11 mouse cellular contexts compared by ENCODE assay signal in the genomic region with DNA sequence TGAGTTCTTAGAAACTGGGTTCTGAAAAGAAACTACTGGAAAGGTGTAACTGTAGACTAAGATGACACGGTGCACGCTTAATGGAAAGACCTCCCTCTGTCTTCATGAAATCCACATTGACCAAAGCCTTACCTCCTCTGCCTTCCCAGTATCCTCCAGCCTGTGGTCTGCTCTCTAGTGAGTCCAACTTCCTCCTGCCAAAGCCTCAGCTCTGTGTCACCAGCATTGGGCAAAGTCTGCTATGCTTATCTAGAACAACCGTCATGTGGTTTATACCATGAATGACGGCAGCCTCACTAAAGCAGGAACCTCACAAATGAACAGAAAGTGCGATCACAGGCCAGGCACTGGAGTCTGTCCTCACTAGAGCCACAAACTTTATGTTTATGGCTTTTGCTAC. TPM values are rescaled to one million over a fixed set of nuclear protein-coding genes. Genes with fewer than 3 reads are reported as not detected.
A peak's percentile ranks its signal among the peaks of the same experiment; 100 is the strongest.
DNase-seq lines count a peak whose midpoint lies in the region; ATAC-seq and TF ChIP-seq lines count a peak whose summit lies in the region.
"Had no signal": no experiment of that assay in that cellular context is flagged by ENCODE, and none has a peak within 500 bp of the region (broad histone marks: within the 10 kb centered on the region; RNA-seq: fewer than 3 reads in every experiment).

No protein-coding gene starts in this region.

- TF ChIP-seq CTCF in heart, postnatal 0 days (IDR thresholded peaks at IDR 0.05; ENCODE audit: low read depth): no peak
- TF ChIP-seq CTCF in lung, postnatal 0 days (IDR thresholded peaks at IDR 0.05): no peak

- H3K4me1 ChIP-seq in heart, postnatal 0 days (ENCODE audit: control insufficient read depth, insufficient read depth): 0 out of 2 replicates have a peak, but pooled peaks cover 4% of the 10 kb centered on the region
- no peaks in the 10 kb centered on the region for H3K4me1 ChIP-seq in lung, postnatal 0 days (ENCODE audit: insufficient read depth, low read depth, low read length)

- no peak overlapping the region for H3K4me3 ChIP-seq in heart, postnatal 0 days (ENCODE audit: low read depth, low read length)
- no peak overlapping the region for H3K4me3 ChIP-seq in lung, postnatal 0 days (ENCODE audit: low read depth, low read length)

- DNase-seq in heart, postnatal 0 days (ENCODE audit: low spot score): peak; percentile 55
- DNase-seq in heart, postnatal 14 days: no peak
- DNase-seq in large intestine, adult 2 months (ENCODE audit: low read depth, low spot score): peak; percentile 91
- peak; percentile 32 for DNase-seq in naive thymus-derived CD4-positive, alpha-beta T cell, adult 2 months (ENCODE audit: low read depth)
- no peak for DNase-seq in kidney, postnatal 14 days
- no peak for DNase-seq in left cerebral cortex, postnatal 10 days (ENCODE audit: extremely low spot score in 1 of 2, low spot score in 2 of 2)
- DNase-seq in lung, postnatal 0 days (ENCODE audit: low spot score): no peak
- DNase-seq in cerebellum, adult 11-12 months: no peak
- DNase-seq: lung, postnatal 10 days had no signal

- 37% methylated on average over 5 of the region's 5 CpGs for WGBS in heart, postnatal 0 days
- 23% methylated on average over 5 of the region's 5 CpGs for WGBS in large intestine, adult 2 months
- WGBS in lung, postnatal 0 days: 66% methylated on average over 5 of the region's 5 CpGs

- no peaks in the 10 kb centered on the region for H3K9me3 ChIP-seq in heart, postnatal 0 days (replicated peaks; ENCODE audit: control insufficient read depth, low read length)
- peaks cover 3% of the 10 kb centered on the region; the same call in 1 of the 2 replicates for H3K9me3 ChIP-seq in lung, postnatal 0 days (ENCODE audit: low read length)

- ATAC-seq in heart, postnatal 0 days (ENCODE audit: insufficient read depth, low read depth): peak; percentile 51
- no peak; the same call in 1 of the 2 replicates for ATAC-seq in lung, postnatal 0 days

- H3K27ac ChIP-seq in heart, postnatal 0 days (ENCODE audit: low read depth): no peak overlapping the region
- H3K27ac ChIP-seq in lung, postnatal 0 days (ENCODE audit: low read length): no peak overlapping the region

- no peak overlapping the region for H3K9ac ChIP-seq in heart, postnatal 0 days (replicated peaks; ENCODE audit: low read depth, low read length)
- no peak overlapping the region for H3K9ac ChIP-seq in lung, postnatal 0 days (replicated peaks; ENCODE audit: low read depth)

- H3K4me2 ChIP-seq in heart, postnatal 0 days (ENCODE audit: low read depth, low read length): no peak overlapping the region
- no peak overlapping the region for H3K4me2 ChIP-seq in lung, postnatal 0 days (replicated peaks; ENCODE audit: low read depth, low read length)

- H3K36me3 ChIP-seq in heart, postnatal 0 days (replicated peaks; ENCODE audit: control insufficient read depth, insufficient read depth, low read length): peaks cover 16% of the 10 kb centered on the region
- H3K36me3 ChIP-seq in lung, postnatal 0 days (ENCODE audit: insufficient read depth, low read length): peaks cover 9% of the 10 kb centered on the region; the same call in 1 of the 2 replicates

- TF ChIP-seq EP300 in heart, postnatal 0 days (IDR thresholded peaks at IDR 0.05; ENCODE audit: low read depth): no peak
- TF ChIP-seq EP300 in lung, postnatal 0 days (IDR thresholded peaks at IDR 0.05): no peak

- H3K27me3 ChIP-seq in heart, postnatal 0 days (ENCODE audit: control insufficient read depth, insufficient read depth, low read length): no peaks in the 10 kb centered on the region
- no peaks in the 10 kb centered on the region for H3K27me3 ChIP-seq in lung, postnatal 0 days (replicated peaks; ENCODE audit: insufficient read depth, low read length)

- intact Hi-C loops in heart, postnatal 14 days (cut with DNase I): no loop called here
- intact Hi-C loops in left cerebral cortex, postnatal 10 days (cut with DNase I): no loop called here

RNA-seq across cellular contexts. Expression of gene Lrrc66, which starts 2.2 kb away (rescaled TPM):
- total RNA-seq in heart, postnatal 0 days (2014; rRNA removed; ENCODE audit: low replicate concordance): 0.23 TPM in 1 of 2 replicates, not detected in the other
- polyA plus RNA-seq in heart, postnatal 0 days (2015; fragmentation: Nextera tagmentation; extraction: Ambion mirVana): 0.07 TPM in 1 of 2 replicates, not detected in the other
- under 1 TPM in 1 of 2 experiments, not detected in 1; 0.07 TPM for total RNA-seq in heart, postnatal 14 days (2021)
- polyA plus RNA-seq in large intestine, adult 2 months (2012; rRNA removed): 15.2 and 26.0 TPM in 2 replicates
- total RNA-seq in left cerebral cortex, postnatal 10 days (2021): not detected
- polyA plus RNA-seq in lung, postnatal 0 days (2015; fragmentation: Nextera tagmentation; extraction: Ambion mirVana): 0.10 and 0.20 TPM in 2 replicates
- polyA plus RNA-seq: cortical plate, adult 2 months; kidney, embryonic 14.5 days had no signal

RNA-seq across cellular contexts. Expression of gene Sgcb, which starts 17.4 kb away (rescaled TPM):
- 20.8 and 25.2 TPM in 2 replicates for total RNA-seq in heart, postnatal 0 days (2014; rRNA removed; ENCODE audit: low replicate concordance)
- polyA plus RNA-seq in heart, postnatal 0 days (2015; fragmentation: Nextera tagmentation; extraction: Ambion mirVana): 46.9 and 49.0 TPM in 2 replicates
- 10 to 100 TPM; 78.5 to 84.3 TPM for total RNA-seq in heart, postnatal 14 days (2021)
- polyA plus RNA-seq in large intestine, adult 2 months (2012; rRNA removed): 3.0 and 3.5 TPM in 2 replicates
- 10 to 100 TPM; 61.7 to 65.8 TPM for total RNA-seq in left cerebral cortex, postnatal 10 days (2021)
- polyA plus RNA-seq in lung, postnatal 0 days (2015; fragmentation: Nextera tagmentation; extraction: Ambion mirVana): 16.4 and 16.6 TPM in 2 replicates

RNA-seq across cellular contexts. Expression of gene Spata18, which starts 21.0 kb away (rescaled TPM):
- total RNA-seq in heart, postnatal 0 days (2014; rRNA removed; ENCODE audit: low replicate concordance): 0.27 and 1.0 TPM in 2 replicates
- 0.84 and 0.87 TPM in 2 replicates for polyA plus RNA-seq in heart, postnatal 0 days (2015; fragmentation: Nextera tagmentation; extraction: Ambion mirVana)
- total RNA-seq in heart, postnatal 14 days (2021): 1 to 10 TPM in 1 of 2 experiments, under 1 TPM in 1; 0.90 to 1.4 TPM
- polyA plus RNA-seq in large intestine, adult 2 months (2012; rRNA removed): not detected in 2 replicates
- total RNA-seq in left cerebral cortex, postnatal 10 days (2021): under 1 TPM in 1 of 2 experiments, not detected in 1; 0.34 TPM
- polyA plus RNA-seq in lung, postnatal 0 days (2015; fragmentation: Nextera tagmentation; extraction: Ambion mirVana): 6.6 and 8.3 TPM in 2 replicates

Comparison
In these comparisons a context has a peak if more than half of its experiments do, and no peak if none do; other contexts are left out.
1. DNase-seq: peak in heart, postnatal 0 days (single experiment), large intestine, adult 2 months (single experiment) and naive thymus-derived CD4-positive, alpha-beta T cell, adult 2 months (single experiment); none in heart, postnatal 14 days (0 of 2), kidney, postnatal 14 days (single experiment), left cerebral cortex, postnatal 10 days (0 of 2), lung, postnatal 0 days (single experiment) and cerebellum, adult 11-12 months (single experiment).